Mouse (Mus musculus) myocyte (in vitro differentiated cells): ENCODE data around the gene Mgst3. TPM values are rescaled to one million over a fixed set of nuclear protein-coding genes. Genes with fewer than 3 reads are reported as not detected.

Experiments used
- H3K27me3 ChIP-seq: one replicate; pipeline ENCODE4 v1.6.1; 2011; ENCODE audit not compliant: control insufficient read depth, insufficient read depth, insufficient read length
- H3K36me3 ChIP-seq: one replicate; pipeline ENCODE4 v1.6.1; 2011; ENCODE audit not compliant: control insufficient read depth, insufficient read depth
- H3K4me2 ChIP-seq: one replicate; pipeline ENCODE4 v1.6.1; 2011; ENCODE audit warnings: low read depth, control low read depth
- H3K4me3 ChIP-seq: one replicate; pipeline ENCODE4 v1.5.1; 2011; ENCODE audit warnings: mild to moderate bottlenecking, control low read depth, moderate library complexity
- H3K79me2 ChIP-seq: one replicate; pipeline ENCODE4 v1.6.1; 2011; ENCODE audit not compliant: control insufficient read depth, insufficient read depth
- H3ac ChIP-seq: one replicate; pipeline ENCODE4 v1.6.1; 2011; ENCODE audit not compliant: control insufficient read depth, insufficient read length
- CEBPB ChIP-seq: IDR thresholded peaks from 2 replicates; pipeline ENCODE4 v1.6.1; 2011; ENCODE audit warnings: mild to moderate bottlenecking, moderate library complexity; ENCODE audit not compliant: poor library complexity, insufficient read depth, severe bottlenecking
- E2F4 ChIP-seq: IDR thresholded peaks from one replicate; pipeline ENCODE4 v1.6.1; 2011; ENCODE audit warnings: mild to moderate bottlenecking, control low read depth, moderate library complexity; ENCODE audit not compliant: insufficient read depth
- MAX ChIP-seq: IDR thresholded peaks from one replicate; pipeline ENCODE4 v1.6.1; 2011; ENCODE audit warnings: low read depth, mild to moderate bottlenecking, control low read depth
- MYOD1 ChIP-seq, 3 experiments: IDR thresholded peaks; one replicate each; pipeline ENCODE4 v1.6.1; 2011; ENCODE audit warnings: control low read depth in 2 of 3, low read depth in 2 of 3, mild to moderate bottlenecking in 2 of 3, moderate library complexity in 1 of 3; ENCODE audit not compliant: insufficient read length in 2 of 3, control insufficient read depth in 1 of 3
- MYOG ChIP-seq, 3 experiments: IDR thresholded peaks; one replicate each; pipeline ENCODE4 v1.6.1; 2011; ENCODE audit warnings: control low read depth in 2 of 3, low read depth in 2 of 3, mild to moderate bottlenecking in 2 of 3; ENCODE audit not compliant: insufficient read length in 2 of 3, control insufficient read depth in 1 of 3, insufficient read depth in 1 of 3
- POLR2A ChIP-seq: IDR thresholded peaks from one replicate; pipeline ENCODE4 v1.6.1; 2011; ENCODE audit warnings: low read depth, mild to moderate bottlenecking, control low read depth, moderate library complexity; ENCODE audit not compliant: insufficient read length
- POLR2AphosphoS2 ChIP-seq: IDR thresholded peaks from one replicate; pipeline ENCODE4 v1.6.1; 2011; ENCODE audit warnings: low read depth, control low read depth; ENCODE audit not compliant: insufficient read length
- REST ChIP-seq: IDR thresholded peaks from one replicate; pipeline ENCODE4 v1.6.1; 2011; ENCODE audit warnings: mild to moderate bottlenecking, control low read depth, moderate library complexity; ENCODE audit not compliant: insufficient read depth, insufficient read length
- SRF ChIP-seq: IDR thresholded peaks from one replicate; pipeline ENCODE4 v1.6.1; 2011; ENCODE audit warnings: low read depth; ENCODE audit not compliant: control insufficient read depth, insufficient read length
- TCF12 ChIP-seq: IDR thresholded peaks from one replicate; pipeline ENCODE4 v1.6.1; 2011; ENCODE audit warnings: mild to moderate bottlenecking, control low read depth; ENCODE audit not compliant: poor library complexity, insufficient read depth, severe bottlenecking
- TCF3 ChIP-seq: IDR thresholded peaks from one replicate; pipeline ENCODE4 v1.6.1; 2011; ENCODE audit warnings: low read depth, control low read depth; ENCODE audit not compliant: insufficient read length
- USF1 ChIP-seq: IDR thresholded peaks from one replicate; pipeline ENCODE4 v1.6.1; 2011; ENCODE audit warnings: low read depth, mild to moderate bottlenecking, control low read depth, moderate library complexity
- polyA plus RNA-seq: library from polyadenylated mRNA; unstranded; fragments of >200 nt; fragmentation: generic; extraction: Trizol; gene quantifications from one replicate; pipeline ENCODE4 v1.2.1, GENCODE M21; 2012; ENCODE audit warnings: missing spikeins

Gene Mgst3
- polyA plus RNA-seq, 1 experiment: 62.0 TPM

DNA sequence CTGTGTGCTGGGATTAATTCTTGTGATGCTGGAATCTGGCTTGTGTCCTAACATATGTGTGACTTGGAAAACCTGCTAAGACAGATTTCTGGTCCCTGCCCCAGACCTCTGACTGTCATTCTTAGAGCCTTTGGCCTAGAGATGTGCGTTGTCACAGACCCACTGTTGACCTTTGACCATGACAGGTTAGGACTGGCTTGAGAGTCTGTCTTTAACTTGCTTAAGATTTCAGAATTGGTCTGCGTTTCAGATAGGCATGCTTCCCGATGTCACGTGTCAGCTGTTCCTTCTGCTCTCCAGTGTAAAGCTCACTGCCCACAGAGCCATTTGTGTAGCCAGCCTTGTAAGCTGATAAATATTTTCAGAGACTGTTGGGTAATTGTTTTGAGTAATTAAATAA lies 30.8 kb downstream of the Mgst3 start:
- Histone ChIP-seq H3ac (no peak overlapping the region), H3K79me2 (no peaks in the 10 kb centered on the region), H3K36me3 (peaks cover 11% of the 10 kb centered on the region), H3K27me3 (no peaks in the 10 kb centered on the region), H3K4me3 (no peak overlapping the region), H3K4me2 (no peak overlapping the region)
- TF ChIP-seq TCF12: no peak
- no peak for TF ChIP-seq MAX
- no peak for TF ChIP-seq POLR2A
- no peak for TF ChIP-seq TCF3
- TF ChIP-seq USF1: no peak
- no peak for TF ChIP-seq CEBPB
- no peak for TF ChIP-seq POLR2AphosphoS2
- TF ChIP-seq MYOG (IDR thresholded peaks at IDR 0.05; ENCODE audit: control insufficient read depth in 1 of 3, insufficient read depth in 1 of 3, insufficient read length in 2 of 3, low read depth in 2 of 3): no peak

DNA sequence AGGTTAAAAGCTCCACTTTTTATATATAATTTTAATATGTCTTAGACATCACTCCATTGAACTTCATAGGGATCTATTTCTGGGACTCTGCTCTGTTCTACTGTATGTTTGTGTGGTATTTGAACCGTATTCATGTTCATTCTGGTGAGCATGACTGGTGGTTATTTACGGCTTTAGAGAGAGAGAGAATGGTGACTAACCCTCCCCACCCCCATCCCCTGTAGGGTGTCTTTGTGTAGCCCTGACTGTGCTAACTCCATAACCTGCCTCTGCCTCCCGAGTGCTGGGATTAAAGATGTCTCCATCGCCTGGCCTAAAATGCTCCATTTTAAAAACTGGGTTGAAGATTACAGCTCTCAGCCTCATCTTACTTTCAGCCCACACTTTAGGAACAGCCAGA lies 33.4 kb downstream of the Mgst3 start:
- Histone ChIP-seq H3ac (no peak overlapping the region), H3K4me2 (no peak overlapping the region), H3K27me3 (no peaks in the 10 kb centered on the region), H3K4me3 (no peak overlapping the region), H3K36me3 (peaks cover 4% of the 10 kb centered on the region), H3K79me2 (no peaks in the 10 kb centered on the region)
- TF ChIP-seq E2F4 (no peak), MYOD1 (IDR thresholded peaks at IDR 0.05; ENCODE audit: control insufficient read depth in 1 of 3, insufficient read length in 2 of 3, low read depth in 2 of 3) (no peak), TCF3 (no peak), CEBPB (no peak), MAX (no peak), MYOG (IDR thresholded peaks at IDR 0.05; ENCODE audit: control insufficient read depth in 1 of 3, insufficient read depth in 1 of 3, insufficient read length in 2 of 3, low read depth in 2 of 3) (no peak), SRF (no peak), POLR2AphosphoS2 (no peak), USF1 (no peak), TCF12 (no peak), REST (no peak), POLR2A (no peak)

DNA sequence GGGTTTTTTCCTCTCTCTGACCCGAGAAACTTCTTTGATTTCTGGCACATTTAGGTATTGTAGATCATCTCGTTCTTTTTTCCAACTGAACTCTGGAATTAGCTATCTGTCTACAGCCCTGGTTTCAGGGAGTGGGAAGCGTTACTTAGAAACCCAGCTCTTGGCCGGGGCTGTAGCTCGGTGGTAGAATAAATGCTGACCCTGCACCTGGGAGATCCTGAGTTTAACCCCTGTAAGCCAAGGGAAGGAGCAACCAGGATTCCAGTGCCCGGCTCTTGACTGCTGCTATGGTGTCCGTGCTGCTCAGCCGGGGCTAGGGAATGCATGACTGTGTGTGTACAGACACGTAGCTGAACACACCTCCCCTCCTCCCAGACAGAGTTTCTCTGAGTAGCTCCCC lies 34.9 kb downstream of the Mgst3 start:
- no peak overlapping the region for H3ac ChIP-seq
- peaks cover 4% of the 10 kb centered on the region for H3K36me3 ChIP-seq
- TF ChIP-seq USF1 (no peak), CEBPB (no peak)

DNA sequence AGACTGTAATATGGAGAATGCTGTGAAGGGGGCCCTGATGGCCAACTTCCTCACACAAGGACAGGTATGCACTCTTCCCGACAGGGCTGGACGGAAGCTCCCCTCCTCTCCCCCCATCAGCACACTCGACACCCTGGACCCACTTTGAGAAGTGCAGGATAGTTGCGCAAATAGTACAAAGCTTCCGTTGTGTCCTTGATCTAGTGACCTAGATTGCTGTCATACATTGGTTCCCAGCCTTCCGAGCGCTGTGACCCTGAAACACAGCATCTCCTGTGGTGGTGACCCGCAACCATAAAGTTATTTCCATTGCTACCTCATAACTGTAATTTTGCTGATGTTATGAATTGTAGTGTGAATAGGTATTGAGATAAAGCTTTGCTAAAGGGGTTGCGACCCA lies 36.3 kb downstream of the Mgst3 start:
- H3K4me3 ChIP-seq: no peak overlapping the region
- H3ac ChIP-seq: no peak overlapping the region
- no peaks in the 10 kb centered on the region for H3K79me2 ChIP-seq
- peaks cover 4% of the 10 kb centered on the region for H3K36me3 ChIP-seq
- H3K27me3 ChIP-seq: no peaks in the 10 kb centered on the region
- TF ChIP-seq POLR2AphosphoS2 (no peak), MYOG (IDR thresholded peaks at IDR 0.05; ENCODE audit: control insufficient read depth in 1 of 3, insufficient read depth in 1 of 3, insufficient read length in 2 of 3, low read depth in 2 of 3) (no peak), MYOD1 (IDR thresholded peaks at IDR 0.05; ENCODE audit: control insufficient read depth in 1 of 3, insufficient read length in 2 of 3, low read depth in 2 of 3) (no peak), MAX (no peak), POLR2A (no peak), TCF3 (no peak), REST (no peak), TCF12 (no peak), CEBPB (no peak), USF1 (no peak), SRF (no peak), E2F4 (no peak)
- H3K4me2 ChIP-seq: no peak overlapping the region

More for the DNA sequence above, 34.9 kb downstream of the Mgst3 start:
- Histone ChIP-seq H3K4me2 (no peak overlapping the region), H3K79me2 (no peaks in the 10 kb centered on the region), H3K27me3 (no peaks in the 10 kb centered on the region), H3K4me3 (no peak overlapping the region)

DNA sequence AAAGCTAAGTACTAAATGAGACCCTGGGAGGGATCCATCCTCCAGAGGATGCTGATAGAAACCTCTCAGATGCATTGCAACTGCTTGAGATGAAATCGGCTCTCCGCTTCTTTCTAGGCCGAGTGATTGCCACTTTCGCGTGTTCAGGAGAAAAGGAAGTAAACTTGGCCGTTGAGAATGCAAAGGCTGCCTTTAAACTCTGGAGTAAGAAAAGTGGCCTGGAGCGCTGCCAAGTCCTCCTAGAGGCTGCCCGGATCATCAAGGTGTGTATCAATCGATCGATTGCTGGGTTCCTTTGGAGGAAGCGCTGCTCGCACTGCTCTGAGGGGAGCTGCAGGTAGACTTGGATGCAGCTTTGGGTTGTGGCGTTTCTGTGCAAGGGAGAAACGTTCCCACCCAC lies 41.2 kb downstream of the Mgst3 start:
- peaks cover 4% of the 10 kb centered on the region for H3K36me3 ChIP-seq
- H3K79me2 ChIP-seq: no peaks in the 10 kb centered on the region
- no peak overlapping the region for H3K4me3 ChIP-seq

More for the DNA sequence above, 41.2 kb downstream of the Mgst3 start:
- Histone ChIP-seq H3ac (no peak overlapping the region), H3K27me3 (no peaks in the 10 kb centered on the region), H3K4me2 (no peak overlapping the region)
- TF ChIP-seq USF1 (no peak), MYOG (IDR thresholded peaks at IDR 0.05; ENCODE audit: control insufficient read depth in 1 of 3, insufficient read depth in 1 of 3, insufficient read length in 2 of 3, low read depth in 2 of 3) (no peak), MAX (no peak), POLR2A (no peak), E2F4 (no peak)
